Mouse (Mus musculus): ENCODE measurements at regions not wholly inside any gene's neighbourhood (a gene's known extent, or its start where the extent isn't known, plus 50 kb on each side); places are given as distances from the start of the nearest gene placed in this dataset.

GRCm38 (mm10) chr13:115676836-115677235 lies 575.1 kb upstream of the Itga1 start:
- intact Hi-C loops (cut with DNase I): no loop called here
- DNase-seq: no peak

- intact Hi-C loops (cut with DNase I): no loop called here
- no peak for DNase-seq
These were observed 572.0 kb upstream of the Itga1 start for GRCm38 (mm10) chr13:115673729-115674128.

GRCm38 (mm10) chr13:115671685-115672084 lies 569.9 kb upstream of the Itga1 start:
- DNase-seq: no peak
- intact Hi-C loops (cut with DNase I): no loop called here

- intact Hi-C loops (cut with DNase I): no loop called here
- DNase-seq: no peak
These were observed 567.8 kb upstream of the Itga1 start for GRCm38 (mm10) chr13:115669516-115669915.

- DNase-seq: no peak
- intact Hi-C loops (cut with DNase I): no loop called here
These were observed 553.4 kb upstream of the Itga1 start for GRCm38 (mm10) chr13:115655134-115655533.

- DNase-seq: no peak
- intact Hi-C loops (cut with DNase I): no loop called here
These were observed 551.2 kb upstream of the Itga1 start for GRCm38 (mm10) chr13:115652935-115653334.

GRCm38 (mm10) chr13:115652352-115652751 lies 550.6 kb upstream of the Itga1 start:
- DNase-seq: no peak
- intact Hi-C loops (cut with DNase I): no loop called here

GRCm38 (mm10) chr13:115631410-115632105 lies 529.8 kb upstream of the Itga1 start:
- DNase-seq: no peak
- intact Hi-C loops (cut with DNase I): no loop called here

- no peak for DNase-seq
- intact Hi-C loops (cut with DNase I): no loop called here
These were observed 528.8 kb upstream of the Itga1 start for GRCm38 (mm10) chr13:115630603-115631002.

GRCm38 (mm10) chr13:115613174-115613573 lies 511.4 kb upstream of the Itga1 start:
- DNase-seq: no peak
- intact Hi-C loops (cut with DNase I): no loop called here

GRCm38 (mm10) chr13:115606441-115606840 lies 504.7 kb upstream of the Itga1 start:
- intact Hi-C loops (cut with DNase I): no loop called here
- DNase-seq: no peak

GRCm38 (mm10) chr13:115595126-115595671 lies 493.4 kb upstream of the Itga1 start:
- DNase-seq: no peak
- intact Hi-C loops (cut with DNase I): no loop called here

GRCm38 (mm10) chr13:115575967-115576366 lies 474.2 kb upstream of the Itga1 start:
- no peak for DNase-seq
- intact Hi-C loops (cut with DNase I): no loop called here

- intact Hi-C loops (cut with DNase I): no loop called here
- DNase-seq: no peak
These were observed 473.5 kb upstream of the Itga1 start for GRCm38 (mm10) chr13:115575052-115575891.

- no peak for DNase-seq
- intact Hi-C loops (cut with DNase I): no loop called here
These were observed 439.4 kb upstream of the Itga1 start for GRCm38 (mm10) chr13:115541167-115541566.

- intact Hi-C loops (cut with DNase I): no loop called here
- DNase-seq: no peak
These were observed 434.1 kb upstream of the Itga1 start for GRCm38 (mm10) chr13:115535900-115536299.

- no peak for DNase-seq
- intact Hi-C loops (cut with DNase I): no loop called here
These were observed 412.1 kb upstream of the Itga1 start for GRCm38 (mm10) chr13:115513914-115514313.

- DNase-seq: no peak
- intact Hi-C loops (cut with DNase I): no loop called here
These were observed 410.4 kb upstream of the Itga1 start for GRCm38 (mm10) chr13:115512214-115512613.

- intact Hi-C loops (cut with DNase I): no loop called here
- DNase-seq: no peak
These were observed 406.9 kb upstream of the Itga1 start for GRCm38 (mm10) chr13:115508646-115509045.

GRCm38 (mm10) chr13:115494399-115494798 lies 392.6 kb upstream of the Itga1 start:
- no peak for DNase-seq
- intact Hi-C loops (cut with DNase I): no loop called here

- DNase-seq: no peak
- intact Hi-C loops (cut with DNase I): no loop called here
These were observed 374.1 kb upstream of the Itga1 start for GRCm38 (mm10) chr13:115475861-115476260.

- intact Hi-C loops (cut with DNase I): no loop called here
- DNase-seq: no peak
These were observed 363.9 kb upstream of the Itga1 start for GRCm38 (mm10) chr13:115465689-115466088.

All from gastrocnemius, postnatal 36 days (tissue).